Mouse (Mus musculus) urinary bladder, postnatal 4 days (tissue): Measurements from ENCODE around the gene Mcu.

Experiments used
- DNase-seq, 2 experiments: peaks; one replicate each; pipeline ENCODE4 v3.0.0; 2021 to 2022; ENCODE audit warnings: low spot score in 2 of 2

Gene Mcu

GRCm38 (mm10) chr10:59613276-59613675, 3.2 kb downstream of the Mcu start:
- no peak for DNase-seq

GRCm38 (mm10) chr10:59604879-59605464, 11.5 kb downstream of the Mcu start:
- no peak for DNase-seq

DNA sequence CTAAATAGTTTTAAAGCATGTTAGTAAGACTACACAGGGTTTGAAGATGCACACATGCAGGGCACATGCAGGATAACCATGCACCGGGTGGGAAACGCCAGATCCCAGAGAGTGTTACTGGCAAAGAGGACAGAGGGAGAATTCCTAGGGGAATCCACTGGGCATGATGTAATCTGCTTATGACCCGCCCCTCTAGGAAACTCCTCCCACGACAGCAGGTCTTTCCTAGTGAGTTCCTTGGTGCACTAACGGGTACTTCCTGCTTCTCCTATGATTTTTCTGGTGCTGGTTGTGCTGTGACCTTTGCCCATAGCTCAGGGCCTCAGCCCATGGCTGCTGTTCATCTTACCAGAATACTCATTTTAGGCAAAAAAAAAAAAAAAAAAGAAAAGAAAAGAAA, 12.6 kb downstream of the Mcu start:
- no peak for DNase-seq

DNA sequence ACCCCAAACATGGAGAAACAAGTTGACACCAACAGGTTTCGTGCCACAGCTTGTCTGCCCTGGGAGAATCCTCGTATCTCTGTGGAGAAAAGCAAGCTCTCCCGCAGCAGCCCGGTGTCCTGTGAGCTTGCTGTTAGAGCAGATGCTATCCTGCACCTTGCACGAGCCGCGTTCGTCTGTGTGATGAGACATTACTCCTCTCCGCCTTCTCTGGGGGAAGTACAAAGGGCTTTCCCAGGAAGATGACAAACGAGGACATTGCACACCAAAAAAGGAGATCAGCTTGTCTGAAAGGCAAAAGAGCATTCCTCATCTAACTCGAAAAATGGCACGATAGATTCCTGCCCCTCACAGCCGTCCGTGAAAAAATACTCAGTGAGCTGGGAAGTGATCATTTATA, 13.6 kb downstream of the Mcu start:
- DNase-seq: no peak

- no peak for DNase-seq
Observed at GRCm38 (mm10) chr10:59602043-59602442, 14.4 kb downstream of the Mcu start.

GRCm38 (mm10) chr10:59600516-59600915, 16.0 kb downstream of the Mcu start:
- no peak for DNase-seq

- no peak for DNase-seq
Observed at GRCm38 (mm10) chr10:59593826-59594570, 22.5 kb downstream of the Mcu start.

- DNase-seq: no peak
Observed at GRCm38 (mm10) chr10:59590606-59591005, 25.9 kb downstream of the Mcu start.

DNA sequence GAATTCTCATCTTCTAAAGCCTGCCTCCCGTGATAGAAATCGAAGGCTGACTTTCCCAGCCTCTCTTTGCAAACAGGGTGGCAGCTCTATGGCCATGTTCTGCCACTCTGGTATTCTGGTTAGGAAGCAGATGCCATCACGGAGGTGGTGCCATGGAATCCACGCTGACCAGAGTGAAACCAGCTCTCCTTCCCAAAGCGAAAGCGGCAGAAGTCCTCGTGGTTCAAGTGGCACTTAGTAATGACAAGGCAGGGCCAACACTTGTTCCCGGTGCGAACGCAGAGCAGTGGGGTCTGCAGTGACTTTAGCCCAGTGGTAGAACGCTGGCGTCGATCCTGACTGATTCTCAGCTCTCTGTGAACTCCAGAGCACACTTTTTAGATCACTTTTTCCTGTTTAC, 26.6 kb downstream of the Mcu start:
- no peak for DNase-seq

DNA sequence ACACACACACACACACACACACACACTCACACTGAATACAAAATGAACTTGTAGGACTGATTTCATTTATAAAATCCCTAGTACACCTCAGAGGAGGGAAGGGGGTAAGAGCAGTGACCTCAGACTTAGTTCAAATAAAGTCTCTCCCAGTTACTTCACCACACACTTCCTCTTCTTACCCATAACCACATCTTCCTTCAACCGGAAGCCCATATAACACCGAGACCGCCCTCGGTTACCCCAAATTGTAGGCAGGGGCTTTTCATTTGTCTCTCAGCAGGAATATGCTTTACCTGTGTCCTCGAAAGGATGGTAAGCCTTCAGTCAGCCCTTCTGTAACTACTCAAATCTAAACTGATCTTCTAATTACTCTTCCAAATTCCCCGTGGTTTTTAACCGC, 27.1 kb downstream of the Mcu start:
- DNase-seq: no peak

GRCm38 (mm10) chr10:59588135-59588534, 28.4 kb downstream of the Mcu start:
- no peak for DNase-seq

- DNase-seq: no peak
Observed at GRCm38 (mm10) chr10:59586821-59587220, 29.7 kb downstream of the Mcu start.

GRCm38 (mm10) chr10:59585621-59586020, 30.9 kb downstream of the Mcu start:
- no peak for DNase-seq

GRCm38 (mm10) chr10:59581826-59582543, 34.5 kb downstream of the Mcu start:
- DNase-seq: no peak

- DNase-seq: no peak
Observed at GRCm38 (mm10) chr10:59580593-59581149, 35.8 kb downstream of the Mcu start.

DNA sequence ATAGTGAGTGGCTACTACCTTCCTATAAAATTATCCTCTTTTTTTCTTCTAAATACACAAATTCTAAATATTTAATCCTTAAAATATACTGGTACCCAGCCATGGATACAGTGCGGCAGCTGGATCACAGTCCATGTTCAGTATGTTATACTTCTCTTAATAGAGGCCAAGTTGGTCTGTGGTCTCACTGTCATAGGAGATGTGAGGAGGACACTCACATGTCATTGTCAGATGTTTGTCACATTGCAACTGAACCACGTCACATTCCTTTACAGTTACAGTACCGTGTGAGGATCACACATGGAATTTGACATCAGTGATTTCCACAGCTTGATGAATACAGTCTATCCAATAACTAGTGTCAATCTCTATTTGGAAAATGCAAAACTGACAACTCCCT, 36.8 kb downstream of the Mcu start:
- no peak for DNase-seq

DNA sequence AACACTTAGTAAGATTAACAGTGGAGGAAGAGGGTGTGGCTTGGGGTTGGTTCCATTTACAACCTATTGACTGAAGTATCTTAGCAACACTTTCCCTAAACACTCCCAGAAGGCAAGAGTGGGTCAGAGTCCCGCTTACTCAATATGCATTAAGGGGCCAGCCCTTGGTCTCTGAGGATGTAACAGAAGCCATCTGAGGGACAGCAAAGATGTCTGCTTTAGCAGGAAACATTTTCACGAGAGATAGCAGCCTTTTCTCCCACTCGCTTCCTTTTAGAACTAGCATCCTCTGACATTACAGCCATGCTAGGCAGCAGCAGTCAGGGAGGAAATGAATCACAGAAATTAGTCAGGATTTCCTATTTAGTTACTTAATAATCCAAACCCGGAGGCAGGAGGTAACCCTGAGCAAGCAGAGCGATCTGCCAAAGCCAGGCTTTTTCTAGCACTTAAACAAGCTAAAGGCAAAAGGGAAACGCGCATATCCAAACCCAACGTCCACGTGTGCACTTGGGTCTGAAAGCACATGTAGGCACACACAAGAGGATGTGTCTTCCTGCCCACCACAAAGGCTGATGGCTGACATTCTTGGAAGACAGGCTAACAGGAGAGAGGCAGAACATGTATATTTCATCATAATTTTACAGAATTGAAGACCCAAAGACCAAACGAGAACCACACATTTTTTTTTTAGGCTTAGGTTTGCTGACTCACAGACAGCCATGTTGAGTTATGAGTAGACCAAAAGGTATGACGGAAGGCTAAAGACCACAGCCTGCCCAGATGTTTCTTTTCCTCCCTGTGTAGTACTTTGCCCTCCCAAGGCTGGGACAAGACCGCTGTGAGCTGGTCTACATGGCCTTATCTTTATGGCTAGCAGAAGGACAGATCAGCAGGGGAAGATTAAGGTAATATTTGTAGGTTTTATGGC, 38.4 kb downstream of the Mcu start:
- no peak for DNase-seq

DNA sequence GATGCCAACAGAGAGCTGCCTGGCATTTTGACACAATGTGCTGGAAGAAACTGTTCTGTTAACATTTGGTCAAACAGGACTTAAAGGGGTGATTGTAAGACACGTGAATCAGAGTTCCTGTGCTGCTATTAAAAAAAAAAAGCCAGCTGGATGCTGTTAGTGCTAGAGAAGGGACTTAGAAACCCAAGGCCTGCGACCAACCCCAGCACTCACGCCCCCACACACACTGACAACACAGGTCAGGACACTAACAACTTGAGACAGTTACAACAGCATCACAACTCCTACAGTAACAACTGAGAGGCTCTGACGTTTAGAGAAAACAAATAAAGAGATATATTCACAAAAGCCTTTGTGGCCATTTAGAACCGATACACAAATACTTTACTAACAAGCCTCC, 40.2 kb downstream of the Mcu start:
- DNase-seq: no peak

DNA sequence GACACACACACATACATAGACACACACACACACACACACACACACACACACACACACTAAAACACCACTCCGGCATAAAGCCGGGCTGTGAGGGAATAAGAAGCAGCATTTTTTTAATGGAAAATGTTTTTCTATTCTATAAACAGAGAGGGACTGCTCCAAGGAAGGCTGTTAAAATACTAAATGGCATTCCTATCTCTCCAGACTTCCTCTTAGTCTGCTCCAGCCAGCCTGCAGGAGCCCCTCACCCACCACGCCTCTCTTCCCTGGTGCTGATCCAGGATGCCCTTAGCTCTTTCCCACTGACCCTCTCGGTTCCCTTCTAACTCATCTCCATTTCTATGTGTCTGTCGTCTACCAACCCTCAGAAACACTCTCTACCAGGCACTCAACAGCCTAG, 44.5 kb downstream of the Mcu start:
- no peak for DNase-seq

GRCm38 (mm10) chr10:59571273-59571672, 45.2 kb downstream of the Mcu start:
- DNase-seq: no peak

DNA sequence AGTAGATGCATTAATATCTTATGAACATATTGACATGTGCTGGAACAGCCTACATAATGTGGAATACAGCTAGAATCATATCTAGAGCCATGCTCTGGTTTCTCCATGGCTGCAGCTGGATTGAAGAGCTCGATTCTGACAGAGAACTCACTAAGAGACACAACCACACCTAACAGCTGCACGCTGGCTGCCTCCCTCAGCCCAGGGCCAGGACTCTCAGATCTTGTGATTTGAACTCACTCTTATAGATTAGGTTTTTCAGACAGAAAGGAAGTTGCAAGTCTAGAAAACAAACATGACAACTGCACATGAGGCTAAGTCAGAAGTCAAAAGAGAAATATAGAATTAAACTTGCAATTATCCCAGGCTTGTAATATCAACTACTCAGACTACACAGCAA, 45.7 kb downstream of the Mcu start:
- no peak for DNase-seq

GRCm38 (mm10) chr10:59570360-59570759, 46.1 kb downstream of the Mcu start:
- no peak for DNase-seq
